Mouse (Mus musculus) embryonic facial prominence, embryonic 11.5 days (tissue): ENCODE measurements around the gene Sv2a. TPM values are rescaled to one million over a fixed set of nuclear protein-coding genes. Genes with fewer than 3 reads are reported as not detected.

ENCODE experiments used
- ATAC-seq: fragments of 200-750 bp; cut with Nextera tagmentation; replicated peaks from 2 replicates; pipeline ENCODE4 v1.8.0; 2017; ENCODE audit warnings: low read depth; ENCODE audit not compliant: insufficient number of reproducible peaks, low FRiP score, low TSS enrichment
- DNase-seq: peaks from one replicate; pipeline ENCODE4 v3.0.0-alpha.2; 2015; ENCODE audit warnings: low spot score
- H3K27ac ChIP-seq: fragments of 300-500 bp; sonication (generic); replicated peaks from 2 replicates; pipeline ENCODE4 v1.5.1; 2014; ENCODE audit warnings: mild to moderate bottlenecking, low read depth, low read length, control low read depth
- H3K27me3 ChIP-seq: fragments of 300-500 bp; sonication (generic); 2 replicates; pipeline ENCODE4 v1.6.1; 2014; ENCODE audit warnings: mild to moderate bottlenecking, low read length, moderate library complexity, mixed read lengths; ENCODE audit not compliant: control insufficient read depth, insufficient read depth
- H3K36me3 ChIP-seq: fragments of 300-500 bp; sonication (generic); replicated peaks from 2 replicates; pipeline ENCODE4 v1.6.1; 2014; ENCODE audit warnings: low read depth, mild to moderate bottlenecking, low read length, moderate library complexity, mixed read lengths; ENCODE audit not compliant: control insufficient read depth, insufficient read depth
- H3K4me1 ChIP-seq: fragments of 300-500 bp; sonication (generic); 2 replicates; pipeline ENCODE4 v1.6.1; 2014; ENCODE audit warnings: low read length, mixed read lengths; ENCODE audit not compliant: control insufficient read depth, insufficient read depth
- H3K4me2 ChIP-seq: fragments of 300-500 bp; sonication (generic); 2 replicates; pipeline ENCODE4 v1.6.1; 2014; ENCODE audit warnings: low read depth, mild to moderate bottlenecking, control low read depth, low read length, moderate library complexity
- H3K4me3 ChIP-seq: fragments of 300-500 bp; sonication (generic); 2 replicates; pipeline ENCODE4 v1.5.1; 2014; ENCODE audit warnings: low read depth, low read length, control low read depth
- H3K9ac ChIP-seq: fragments of 300-500 bp; sonication (generic); replicated peaks from 2 replicates; pipeline ENCODE4 v1.6.1; 2014; ENCODE audit warnings: mild to moderate bottlenecking, control low read depth, low read length
- H3K9me3 ChIP-seq: fragments of 300-500 bp; sonication (generic); replicated peaks from 2 replicates; pipeline ENCODE4 v1.6.1; 2016; ENCODE audit warnings: mild to moderate bottlenecking, low read length, inconsistent platforms, mixed read lengths; ENCODE audit not compliant: control insufficient read depth
- WGBS: fragments of 180-500 bp; shearing (Covaris S2); extraction: QIAGEN DNeasy Blood & Tissue Kit; methylation state at CpG from one replicate; pipeline ENCODE4 v1.1.7; 2014; 5-methylcytosine and 5-hydroxymethylcytosine counted together
- polyA plus RNA-seq: library from polyadenylated mRNA; unstranded; fragments of >200 nt; fragmentation: Nextera tagmentation; extraction: Ambion mirVana; gene quantifications from 2 replicates; pipeline ENCODE4 v1.2.1, GENCODE M21; 2014

The Sv2a gene
- polyA plus RNA-seq, 1 experiment from 2014 or later: 4.3 TPM

- no peak overlapping the region for H3K4me3 ChIP-seq
- ATAC-seq (no peak), DNase-seq (no peak)
- H3K9me3 ChIP-seq: no peaks in the 10 kb centered on the region
- 79% methylated on average over 4 of the region's 4 CpGs for WGBS
- peaks cover 6% of the 10 kb centered on the region; the same call in 1 of the 2 replicates for H3K4me1 ChIP-seq
- H3K9ac ChIP-seq: no peak overlapping the region
- H3K4me2 ChIP-seq: no peak overlapping the region
- no peaks in the 10 kb centered on the region for H3K27me3 ChIP-seq
- H3K36me3 ChIP-seq: peaks cover 5% of the 10 kb centered on the region
- H3K27ac ChIP-seq: no peak overlapping the region
These were observed 21.1 kb upstream of the Sv2a start for GRCm38 (mm10) chr3:96159820-96160219.

GRCm38 (mm10) chr3:96160222-96160802 lies 20.6 kb upstream of the Sv2a start:
- Histone ChIP-seq H3K4me2 (peak overlapping the region; percentile 82), H3K27me3 (no peaks in the 10 kb centered on the region), H3K27ac (0 out of 2 replicates have a peak overlapping the region, but pooled peaks have one; percentile 35), H3K4me3 (no peak overlapping the region), H3K4me1 (peaks cover 6% of the 10 kb centered on the region; the same call in 1 of the 2 replicates), H3K9ac (peak overlapping the region; percentile 28), H3K9me3 (no peaks in the 10 kb centered on the region), H3K36me3 (peaks cover 4% of the 10 kb centered on the region)
- ATAC-seq: 0 out of 2 replicates have a peak, but pooled peaks have one; percentile 4
- DNase-seq: peak; percentile 8
- WGBS: 45% methylated on average over 4 of the region's 4 CpGs

- Histone ChIP-seq H3K27ac (peak overlapping the region; percentile 63), H3K36me3 (0 out of 2 replicates have a peak, but pooled peaks cover under 1% of the 10 kb centered on the region), H3K4me2 (peak overlapping the region; percentile 82), H3K9ac (peak overlapping the region; percentile 59), H3K4me3 (peak overlapping the region; percentile 52), H3K27me3 (no peaks in the 10 kb centered on the region), H3K4me1 (peaks cover 6% of the 10 kb centered on the region; the same call in 1 of the 2 replicates), H3K9me3 (no peaks in the 10 kb centered on the region)
- WGBS: 2% methylated on average over 12 of the region's 12 CpGs
- peak; percentile 82 for DNase-seq
- ATAC-seq: peak; percentile 83
These were observed 20.0 kb upstream of the Sv2a start for GRCm38 (mm10) chr3:96160803-96161516.

GRCm38 (mm10) chr3:96161869-96162840 lies 18.8 kb upstream of the Sv2a start, which contains the start of gene Mtmr11:
Gene Mtmr11 (plus strand): TSS chr3:96162004.
- ATAC-seq (no peak), DNase-seq (peak; percentile 51)
- peaks cover 6% of the 10 kb centered on the region; the same call in 1 of the 2 replicates for H3K4me1 ChIP-seq
- H3K9ac ChIP-seq: peak within 1 kb of the TSS; percentile 59
- WGBS: 11% methylated on average over 16 of the region's 16 CpGs
- H3K36me3 ChIP-seq: no peaks in the 10 kb centered on the region
- H3K27me3 ChIP-seq: no peaks in the 10 kb centered on the region
- peak within 1 kb of the TSS; percentile 52 for H3K4me3 ChIP-seq
- no peaks in the 10 kb centered on the region for H3K9me3 ChIP-seq
- peak within 1 kb of the TSS; percentile 82 for H3K4me2 ChIP-seq
- H3K27ac ChIP-seq: peak within 1 kb of the TSS; percentile 63

GRCm38 (mm10) chr3:96163040-96163439 lies 17.9 kb upstream of the Sv2a start:
- Histone ChIP-seq H3K27me3 (no peaks in the 10 kb centered on the region), H3K27ac (no peak overlapping the region), H3K9ac (no peak overlapping the region), H3K4me2 (peak overlapping the region; percentile 82), H3K9me3 (no peaks in the 10 kb centered on the region), H3K4me1 (peaks cover 6% of the 10 kb centered on the region; the same call in 1 of the 2 replicates), H3K4me3 (peak overlapping the region; percentile 52; the same call in 1 of the 2 replicates), H3K36me3 (no peaks in the 10 kb centered on the region)
- no peak for DNase-seq
- ATAC-seq: no peak
- WGBS: 83% methylated on average over 6 of the region's 6 CpGs

- DNase-seq (no peak), ATAC-seq (no peak)
- no peak overlapping the region for H3K9ac ChIP-seq
- no peak overlapping the region for H3K4me3 ChIP-seq
- H3K36me3 ChIP-seq: no peaks in the 10 kb centered on the region
- H3K4me1 ChIP-seq: no peaks in the 10 kb centered on the region
- H3K9me3 ChIP-seq: no peaks in the 10 kb centered on the region
- H3K4me2 ChIP-seq: no peak overlapping the region
- 67% methylated on average over 12 of the region's 12 CpGs for WGBS
- H3K27ac ChIP-seq: no peak overlapping the region
- H3K27me3 ChIP-seq: no peaks in the 10 kb centered on the region
These were observed 12.3 kb upstream of the Sv2a start for GRCm38 (mm10) chr3:96168466-96169158.

- ATAC-seq: no peak
- H3K27me3 ChIP-seq: no peaks in the 10 kb centered on the region
- no peak overlapping the region for H3K9ac ChIP-seq
- WGBS: 84% methylated on average over 4 of the region's 4 CpGs
- no peaks in the 10 kb centered on the region for H3K9me3 ChIP-seq
- H3K4me2 ChIP-seq: no peak overlapping the region
- no peak for DNase-seq
- H3K4me1 ChIP-seq: no peaks in the 10 kb centered on the region
- H3K27ac ChIP-seq: no peak overlapping the region
- no peaks in the 10 kb centered on the region for H3K36me3 ChIP-seq
- H3K4me3 ChIP-seq: no peak overlapping the region
These were observed 10.7 kb upstream of the Sv2a start for GRCm38 (mm10) chr3:96170276-96170675.
